Mouse (Mus musculus): Measurements from ENCODE around the gene Sec61a1.

- TF ChIP-seq CTCF (conservative IDR thresholded peaks at IDR 0.05; ENCODE audit: insufficient read depth, insufficient read length, low read depth, low read length), result no peak
- TF ChIP-seq POLR2A (IDR thresholded peaks at IDR 0.05; ENCODE audit: low read depth, low read length), result no peak
These were observed 25.5 kb upstream of the Sec61a1 start for GRCm38 (mm10) chr6:88544241-88544640.
